Mouse (Mus musculus): ENCODE results near the gene Nck1. TPM values are rescaled to one million over a fixed set of nuclear protein-coding genes. Genes with fewer than 3 reads are reported as not detected.

Gene Nck1
- polyA plus RNA-seq, 1 experiment from 2014 or later, result 47.4 TPM

DNA sequence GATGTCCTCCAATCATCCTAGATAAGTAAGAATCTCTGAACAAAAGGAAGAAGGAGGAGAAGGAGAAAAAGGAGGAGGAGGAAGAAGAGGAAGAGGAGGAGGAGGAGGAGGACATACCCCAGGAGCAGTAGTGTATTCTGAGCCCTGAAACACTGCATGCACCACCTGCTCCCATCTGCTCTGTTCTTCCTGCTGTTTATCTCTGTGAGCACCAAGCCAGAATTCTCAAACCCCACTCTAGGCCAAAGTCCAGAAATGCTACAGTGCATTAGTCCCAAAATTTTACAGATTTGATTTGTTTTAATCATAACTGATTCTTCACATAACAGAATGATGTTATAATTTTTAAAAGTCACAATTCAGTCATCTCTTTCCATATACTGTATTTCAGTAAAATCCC is 13.1 kb upstream of the Nck1 start:
- H3K79me2 ChIP-seq (ENCODE audit: inconsistent target), result no peaks in the 10 kb centered on the region
- H3K4me3 ChIP-seq (ENCODE audit: inconsistent target), result no peak overlapping the region

DNA sequence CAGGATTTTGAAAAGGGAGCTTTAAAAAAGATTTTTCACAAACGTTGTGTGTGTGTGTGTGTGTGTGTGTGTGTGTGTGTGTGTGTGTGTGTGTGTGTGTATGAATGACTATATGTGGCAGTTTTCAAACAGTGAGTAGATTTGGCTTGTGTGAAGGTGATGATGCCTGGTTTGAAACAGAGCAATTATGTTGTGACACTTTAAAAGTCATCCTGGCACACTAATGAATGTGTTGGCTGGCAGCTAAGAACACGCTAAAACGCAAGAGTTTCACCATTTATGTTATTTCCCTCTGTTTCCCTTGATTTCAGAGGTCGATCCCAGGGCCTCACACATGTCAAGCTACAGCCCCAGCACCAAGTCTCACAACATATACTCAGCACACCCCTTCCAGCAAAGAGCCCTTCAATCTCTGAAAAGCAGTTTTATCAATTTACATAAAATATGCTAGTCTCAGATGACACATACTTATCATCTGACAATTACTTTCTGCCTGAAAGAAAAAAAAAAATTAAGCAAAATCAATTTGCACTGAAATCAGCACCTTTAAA is 12.2 kb upstream of the Nck1 start:
- H3K79me2 ChIP-seq (ENCODE audit: inconsistent target), result no peaks in the 10 kb centered on the region
- H3K4me3 ChIP-seq (ENCODE audit: inconsistent target), result no peak overlapping the region
- WGBS (ENCODE audit: missing documents), result 88% methylated on average over 4 of the region's 4 CpGs
- no peaks in the 10 kb centered on the region for H3K36me3 ChIP-seq (ENCODE audit: inconsistent target)
- H3K27ac ChIP-seq, result no peak overlapping the region

More for the DNA sequence above, 13.1 kb upstream of the Nck1 start:
- Histone ChIP-seq H3K36me3 (ENCODE audit: inconsistent target) (no peaks in the 10 kb centered on the region), H3K27ac (no peak overlapping the region)

DNA sequence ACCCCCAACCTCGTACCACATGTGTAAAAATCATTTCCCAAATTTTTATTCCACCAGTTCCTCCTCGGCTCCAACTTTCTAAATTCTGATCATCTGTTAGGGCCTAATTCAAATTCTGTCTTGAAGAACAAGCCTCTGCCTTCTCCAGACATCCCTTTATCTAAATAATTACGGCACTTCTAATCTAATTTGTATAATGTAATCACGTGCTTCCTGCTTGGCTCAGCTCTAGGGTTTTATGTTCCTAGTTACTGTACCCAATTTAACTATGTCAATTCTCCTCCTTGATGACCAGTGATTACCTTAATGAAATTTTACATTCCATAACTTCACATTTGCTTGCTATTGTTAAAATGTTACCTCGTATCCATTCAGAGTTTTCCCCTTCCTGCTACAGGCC is 9.8 kb upstream of the Nck1 start:
- no peak overlapping the region for H3K4me3 ChIP-seq (ENCODE audit: inconsistent target)
- H3K36me3 ChIP-seq (ENCODE audit: inconsistent target), result no peaks in the 10 kb centered on the region
- no peaks in the 10 kb centered on the region for H3K79me2 ChIP-seq (ENCODE audit: inconsistent target)
- no peak overlapping the region for H3K27ac ChIP-seq
- WGBS (ENCODE audit: missing documents), result 89% methylated on average over 5 of the region's 5 CpGs

DNA sequence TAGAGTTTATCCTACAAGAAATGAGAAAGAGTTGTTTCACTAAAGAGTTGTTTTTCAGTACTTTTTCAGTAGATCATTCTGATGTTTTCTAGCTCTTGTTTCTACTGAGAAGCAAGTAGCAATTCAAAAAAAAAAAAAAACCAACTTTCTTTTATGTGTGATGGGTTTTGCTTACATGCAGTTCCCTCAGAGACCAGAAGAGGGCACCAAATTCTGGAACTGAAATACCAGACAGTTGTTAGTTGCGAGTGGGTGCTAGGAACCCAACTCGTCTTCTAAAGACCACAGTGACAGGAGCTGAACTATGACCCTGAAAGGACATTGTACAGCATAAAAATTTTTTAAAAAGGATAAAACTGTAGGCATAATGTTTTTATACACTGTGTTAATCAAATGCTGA is 2.4 kb upstream of the Nck1 start:
- Histone ChIP-seq H3K36me3 (ENCODE audit: inconsistent target) (no peaks in the 10 kb centered on the region), H3K79me2 (ENCODE audit: inconsistent target) (peaks cover 28% of the 10 kb centered on the region), H3K27ac (no peak overlapping the region), H3K4me3 (ENCODE audit: inconsistent target) (no peak overlapping the region)
- 97% methylated on average over 2 of the region's 2 CpGs for WGBS (ENCODE audit: missing documents)

DNA sequence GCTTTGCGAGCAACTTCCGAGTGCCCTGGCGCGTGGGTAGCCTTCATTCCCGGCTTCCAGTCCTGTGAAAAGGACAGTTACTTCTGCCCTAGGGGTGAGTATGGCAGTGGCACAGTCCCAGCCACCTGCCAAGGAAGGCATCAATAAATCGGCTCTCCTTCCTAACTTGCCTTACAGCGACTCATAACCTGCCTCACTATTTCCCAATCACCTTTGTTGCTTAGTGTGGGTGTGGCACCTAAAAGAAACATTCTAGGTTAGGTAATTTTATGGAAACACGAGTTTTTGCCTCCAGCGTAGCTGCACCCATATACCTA is 618 bp upstream of the Nck1 start:
- H3K4me3 ChIP-seq (ENCODE audit: inconsistent target), result peak overlapping the region; percentile 75
- peaks cover 45% of the 10 kb centered on the region for H3K79me2 ChIP-seq (ENCODE audit: inconsistent target)
- H3K27ac ChIP-seq, result peak overlapping the region; percentile 47
- WGBS (ENCODE audit: missing documents), result 3% methylated on average over 9 of the region's 9 CpGs
- no peaks in the 10 kb centered on the region for H3K36me3 ChIP-seq (ENCODE audit: inconsistent target)

DNA sequence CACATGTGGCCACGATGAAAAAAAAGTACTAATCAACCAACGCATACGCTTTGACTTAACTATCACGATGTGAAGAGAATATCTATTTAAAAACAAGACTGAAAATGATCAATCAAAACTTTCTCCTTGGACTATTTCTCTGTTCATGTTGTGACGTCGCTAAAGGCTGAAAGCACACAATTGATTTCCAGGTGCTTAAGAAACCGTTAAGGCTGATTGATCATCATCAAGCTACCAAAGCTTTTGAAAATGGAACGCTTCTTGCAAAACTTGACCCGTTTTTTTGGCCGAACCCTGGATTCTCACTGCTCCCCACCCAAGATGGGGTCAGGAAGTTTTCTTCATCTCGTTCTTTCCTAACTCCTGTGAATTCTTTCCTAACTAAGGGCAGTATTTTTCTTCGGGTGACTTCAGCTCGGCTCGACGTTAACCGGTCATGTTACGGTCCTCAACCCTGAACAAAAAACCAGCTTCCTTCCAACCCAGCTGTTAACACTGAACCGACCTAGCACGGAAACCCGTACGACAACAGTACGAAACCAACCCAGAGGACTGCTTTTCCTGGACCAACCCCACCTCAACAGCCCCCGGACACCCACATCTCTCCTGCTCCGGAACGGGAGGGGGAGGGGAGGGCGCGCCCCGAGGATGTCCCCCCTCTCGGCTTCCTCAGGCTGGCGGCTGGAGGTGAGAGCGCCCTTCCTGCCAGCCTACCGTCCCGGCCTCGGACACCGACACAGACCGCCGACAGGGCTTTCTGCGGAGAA is 803 bp downstream of the Nck1 start:
- H3K27ac ChIP-seq, result peak overlapping the region; percentile 24; the same call in 1 of the 2 replicates
- 2% methylated on average over 38 of the region's 38 CpGs for WGBS (ENCODE audit: missing documents)
- H3K79me2 ChIP-seq (ENCODE audit: inconsistent target), result peaks cover 60% of the 10 kb centered on the region
- peak overlapping the region; percentile 71 for H3K4me3 ChIP-seq (ENCODE audit: inconsistent target)
- H3K36me3 ChIP-seq (ENCODE audit: inconsistent target), result no peaks in the 10 kb centered on the region

DNA sequence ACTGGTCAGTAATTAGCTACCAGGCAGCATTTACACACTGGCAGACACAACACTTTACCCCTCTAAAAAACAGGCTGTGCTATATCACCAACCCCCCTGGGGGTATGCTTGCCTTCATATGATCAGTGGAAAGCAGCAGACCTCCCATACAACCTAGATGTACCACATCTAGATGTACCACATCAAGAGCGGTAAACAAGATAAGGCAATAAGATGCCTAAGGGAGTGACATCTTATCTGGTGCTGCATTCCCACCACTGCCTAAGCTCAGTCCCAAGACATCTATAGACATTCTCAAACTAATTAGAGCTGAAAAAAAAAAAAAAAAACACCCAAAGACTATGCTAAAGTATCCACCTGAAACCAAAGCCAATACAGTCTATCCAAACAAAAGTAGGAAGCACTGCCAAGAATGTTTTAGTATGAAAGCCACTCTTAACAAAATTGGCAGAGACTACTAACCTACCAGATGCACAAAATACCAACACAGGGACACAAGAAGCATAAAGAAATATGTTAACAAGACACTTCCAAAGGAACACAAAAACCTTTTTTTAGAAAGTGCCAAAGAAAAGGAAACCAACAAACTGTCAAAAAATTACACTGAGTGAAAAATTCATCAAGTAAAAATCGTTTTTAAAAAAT is 10.2 kb downstream of the Nck1 start:
- no peak overlapping the region for H3K4me3 ChIP-seq (ENCODE audit: inconsistent target)
- 46% methylated on average over 2 of the region's 2 CpGs for WGBS (ENCODE audit: missing documents)

DNA sequence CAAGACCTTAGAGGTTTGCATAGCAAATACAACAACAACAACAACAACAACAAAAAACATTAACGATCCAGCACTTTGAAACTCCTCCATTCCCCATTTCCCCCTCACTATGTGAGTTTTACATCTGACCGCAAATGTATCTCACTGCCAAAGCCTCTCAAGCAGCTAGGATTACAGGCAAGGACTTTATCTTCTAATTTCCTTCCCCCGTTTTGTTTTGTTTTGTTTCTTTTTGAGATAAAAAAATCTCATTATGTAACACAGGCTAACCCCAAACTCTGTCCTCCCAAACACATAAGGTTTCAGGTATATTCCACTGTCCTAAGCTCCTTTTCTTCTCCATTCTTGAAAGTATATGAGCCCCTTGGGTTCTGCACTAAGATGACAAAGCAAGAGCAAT is 11.2 kb downstream of the Nck1 start:
- WGBS (ENCODE audit: missing documents), result 86% methylated on average over 3 of the region's 3 CpGs
- Histone ChIP-seq H3K27ac (no peak overlapping the region), H3K4me3 (ENCODE audit: inconsistent target) (no peak overlapping the region), H3K36me3 (ENCODE audit: inconsistent target) (no peaks in the 10 kb centered on the region), H3K79me2 (ENCODE audit: inconsistent target) (peaks cover 100% of the 10 kb centered on the region)

More for the DNA sequence above, 10.2 kb downstream of the Nck1 start:
- Histone ChIP-seq H3K36me3 (ENCODE audit: inconsistent target) (no peaks in the 10 kb centered on the region), H3K79me2 (ENCODE audit: inconsistent target) (peaks cover 100% of the 10 kb centered on the region), H3K27ac (no peak overlapping the region)

DNA sequence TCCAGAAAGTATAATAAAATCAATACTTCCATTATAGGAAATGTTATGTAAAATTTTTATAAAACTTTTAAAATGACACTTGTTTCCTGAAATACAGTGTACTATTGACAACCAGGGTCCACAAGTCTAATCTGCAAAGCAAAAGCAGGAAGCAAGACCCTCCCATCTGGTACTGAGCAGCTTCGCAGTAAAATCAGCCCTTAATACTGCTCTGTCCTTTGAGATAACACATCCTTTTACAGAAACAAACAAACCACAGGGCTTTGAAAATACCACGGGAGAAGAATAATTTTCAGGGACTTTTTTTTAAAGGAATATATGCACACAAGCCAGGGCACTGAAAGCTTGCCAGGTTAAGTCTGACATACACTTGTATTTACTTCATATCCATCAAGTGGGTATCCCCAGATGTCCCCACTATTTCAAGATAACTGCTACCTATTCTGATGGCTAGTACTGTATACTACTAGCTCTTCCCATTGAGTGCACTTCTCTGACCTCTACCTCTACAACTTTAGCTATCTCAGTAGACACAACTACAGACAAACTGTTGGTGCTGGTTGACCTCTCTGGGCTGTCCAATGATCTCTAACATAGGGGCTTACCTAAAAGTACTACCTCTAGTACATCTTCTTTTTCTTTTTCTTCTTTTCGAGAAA is 13.0 kb downstream of the Nck1 start:
- no peak overlapping the region for H3K27ac ChIP-seq
- H3K79me2 ChIP-seq (ENCODE audit: inconsistent target), result peaks cover 100% of the 10 kb centered on the region
- no peaks in the 10 kb centered on the region for H3K36me3 ChIP-seq (ENCODE audit: inconsistent target)
- 54% methylated on average over 3 of the region's 3 CpGs for WGBS (ENCODE audit: missing documents)
- H3K4me3 ChIP-seq (ENCODE audit: inconsistent target), result no peak overlapping the region

DNA sequence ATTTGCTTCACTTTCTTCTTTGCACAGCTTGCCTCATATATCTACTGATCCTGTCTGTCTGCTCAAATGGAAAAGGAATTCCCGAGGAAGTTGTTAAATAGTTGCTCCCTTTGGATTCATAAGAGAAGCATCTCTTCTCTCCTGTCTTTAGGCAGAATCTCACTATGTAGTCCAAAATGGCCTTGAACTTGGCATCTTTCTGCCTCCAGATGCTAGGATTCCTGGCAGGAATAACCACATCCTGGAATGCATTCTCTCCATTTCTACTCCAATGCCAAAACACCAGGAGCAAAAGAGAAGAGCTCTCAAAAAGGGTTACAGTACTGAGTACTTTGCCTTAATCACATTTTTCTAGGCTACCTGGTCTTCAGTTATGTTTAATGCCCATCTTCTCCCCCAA is 14.6 kb downstream of the Nck1 start:
- H3K27ac ChIP-seq, result no peak overlapping the region
- peaks cover 100% of the 10 kb centered on the region for H3K79me2 ChIP-seq (ENCODE audit: inconsistent target)
- H3K36me3 ChIP-seq (ENCODE audit: inconsistent target), result no peaks in the 10 kb centered on the region
- H3K4me3 ChIP-seq (ENCODE audit: inconsistent target), result no peak overlapping the region
- 27% methylated on average over 1 of the region's 1 CpGs for WGBS (ENCODE audit: missing documents)

DNA sequence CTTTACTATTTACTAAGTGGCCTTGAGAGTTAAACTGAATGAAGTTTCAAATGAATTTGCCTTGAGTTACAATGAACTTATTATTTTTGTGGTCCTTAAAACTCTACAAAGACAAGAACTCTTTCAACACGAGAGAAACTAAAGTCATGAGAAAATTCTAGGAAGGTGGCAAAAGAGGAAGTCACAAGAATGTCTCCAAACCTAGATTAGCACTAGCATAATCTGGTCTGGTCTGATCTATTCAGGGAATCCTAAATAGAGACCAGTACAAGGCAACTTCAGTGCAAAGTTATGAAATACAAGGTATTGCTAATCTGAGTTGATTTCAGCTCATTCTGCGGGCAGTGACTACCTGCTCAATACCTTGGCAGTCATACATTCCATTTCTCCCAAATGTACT is 20.7 kb downstream of the Nck1 start:
- H3K4me3 ChIP-seq (ENCODE audit: inconsistent target), result no peak overlapping the region
- peaks cover 100% of the 10 kb centered on the region for H3K79me2 ChIP-seq (ENCODE audit: inconsistent target)
- H3K27ac ChIP-seq, result no peak overlapping the region
- whole genome bisulfite sequencing (ENCODE audit: missing documents), result 43% methylated on average over 2 of the region's 2 CpGs
- no peaks in the 10 kb centered on the region for H3K36me3 ChIP-seq (ENCODE audit: inconsistent target)

DNA sequence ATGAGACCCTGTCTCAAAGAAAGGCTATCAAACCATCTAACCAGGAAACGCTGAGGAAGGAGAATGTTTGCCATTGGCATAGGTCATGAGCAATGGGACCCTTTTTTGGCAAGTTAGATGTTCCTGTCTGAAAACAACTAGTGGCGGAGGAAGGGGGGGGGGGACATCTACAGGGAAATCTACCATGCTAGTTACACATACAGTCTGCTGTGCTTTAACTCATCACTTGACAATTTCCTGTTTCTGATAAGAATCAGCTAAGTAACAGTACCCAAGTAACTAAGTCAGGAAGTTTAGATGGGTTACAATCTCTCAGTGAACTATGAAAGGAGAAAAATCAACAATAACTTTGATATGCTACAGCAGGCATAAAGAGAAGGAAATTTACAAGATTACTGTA is 23.9 kb downstream of the Nck1 start:
- Histone ChIP-seq H3K36me3 (ENCODE audit: inconsistent target) (no peaks in the 10 kb centered on the region), H3K27ac (no peak overlapping the region), H3K79me2 (ENCODE audit: inconsistent target) (peaks cover 74% of the 10 kb centered on the region), H3K4me3 (ENCODE audit: inconsistent target) (no peak overlapping the region)
- 68% methylated on average over 2 of the region's 2 CpGs for WGBS (ENCODE audit: missing documents)

DNA sequence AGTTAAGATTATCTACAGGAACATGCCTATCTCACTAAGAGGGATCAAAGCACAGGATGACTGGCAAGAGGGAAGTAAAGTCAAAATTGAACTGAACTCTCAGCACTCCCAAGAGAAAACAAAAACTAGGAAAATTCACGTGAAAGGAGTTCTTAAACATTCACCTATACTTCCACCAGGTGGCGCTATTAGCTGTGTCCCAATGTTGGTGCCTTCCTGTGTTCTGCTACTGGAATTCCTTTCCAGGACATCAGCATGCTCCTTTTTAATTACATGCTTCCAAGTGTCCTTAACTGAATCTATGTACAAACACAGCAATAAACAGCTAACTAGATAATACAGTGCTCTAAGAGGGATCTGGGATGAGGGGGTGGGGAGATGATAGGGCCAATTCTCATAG is 25.3 kb downstream of the Nck1 start:
- no peak overlapping the region for H3K4me3 ChIP-seq (ENCODE audit: inconsistent target)
- H3K27ac ChIP-seq, result no peak overlapping the region
- 44% methylated on average over 2 of the region's 2 CpGs for WGBS (ENCODE audit: missing documents)
- peaks cover 72% of the 10 kb centered on the region for H3K79me2 ChIP-seq (ENCODE audit: inconsistent target)
- no peaks in the 10 kb centered on the region for H3K36me3 ChIP-seq (ENCODE audit: inconsistent target)

DNA sequence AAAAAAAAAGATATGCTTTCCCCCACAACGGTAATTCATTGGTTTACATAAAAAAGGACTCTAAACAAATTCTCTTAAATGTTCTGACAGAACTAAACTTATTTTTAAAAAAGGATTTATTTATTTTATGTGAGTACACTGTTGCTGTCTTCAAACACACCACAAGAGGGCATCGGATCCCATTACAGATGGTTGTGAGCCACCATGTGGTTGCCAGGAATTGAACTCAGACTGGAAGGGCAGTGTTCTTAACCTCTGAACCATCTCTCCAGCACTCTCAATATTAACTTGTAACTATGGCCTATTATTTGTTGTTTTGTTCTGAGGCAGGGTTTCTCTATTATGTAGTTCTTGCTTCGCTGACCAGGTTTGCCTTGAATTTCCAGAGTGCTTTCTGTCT is 25.9 kb downstream of the Nck1 start:
- peaks cover 72% of the 10 kb centered on the region for H3K79me2 ChIP-seq (ENCODE audit: inconsistent target)
- H3K36me3 ChIP-seq (ENCODE audit: inconsistent target), result no peaks in the 10 kb centered on the region
- 86% methylated on average over 3 of the region's 3 CpGs for WGBS (ENCODE audit: missing documents)
- no peak overlapping the region for H3K27ac ChIP-seq
- H3K4me3 ChIP-seq (ENCODE audit: inconsistent target), result no peak overlapping the region

DNA sequence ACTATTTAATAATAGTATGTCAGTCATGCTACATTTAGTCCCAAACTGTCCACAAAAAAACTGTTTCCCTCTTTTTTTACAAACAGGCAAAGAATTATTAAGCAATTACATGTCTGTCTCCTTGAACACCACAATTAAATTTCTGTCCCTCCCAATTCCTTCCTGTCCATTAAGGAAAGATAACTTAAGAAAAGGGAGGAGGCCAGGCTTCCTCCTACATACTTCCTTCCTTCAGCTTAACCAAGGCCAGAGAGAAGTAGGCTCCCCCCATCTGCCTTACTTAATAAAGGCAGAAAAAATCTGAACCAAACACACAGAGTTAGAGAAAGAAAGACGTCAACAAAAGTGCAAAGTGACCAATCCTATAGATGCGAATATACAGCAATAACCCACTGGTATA is 38.4 kb downstream of the Nck1 start:
- 54% methylated on average over 2 of the region's 2 CpGs for WGBS (ENCODE audit: missing documents)
- Histone ChIP-seq H3K4me3 (ENCODE audit: inconsistent target) (no peak overlapping the region), H3K27ac (peak overlapping the region; percentile 46), H3K36me3 (ENCODE audit: inconsistent target) (no peaks in the 10 kb centered on the region), H3K79me2 (ENCODE audit: inconsistent target) (peaks cover 86% of the 10 kb centered on the region)

Measured in macrophage (primary cell).